Mouse (Mus musculus): Measurements from ENCODE around the gene Adcy9. TPM values are rescaled to one million over a fixed set of nuclear protein-coding genes. Genes with fewer than 3 reads are reported as not detected.

Adcy9 gene
- polyA plus RNA-seq, 1 experiment from 2014 or later: 0.41 TPM

GRCm38 (mm10) chr16:4439302-4440066 is 19.2 kb upstream of the Adcy9 start:
- H3K4me1 ChIP-seq (replicated peaks): no peaks in the 10 kb centered on the region
- 60% methylated on average over 10 of the region's 10 CpGs for WGBS (ENCODE audit: insufficient replicate concordance)
- no peak for ATAC-seq (ENCODE audit: insufficient read depth)
- H3K4me2 ChIP-seq: no peak overlapping the region
- H3K27me3 ChIP-seq: 0 out of 2 replicates have a peak, but pooled peaks cover 5% of the 10 kb centered on the region
- no peak overlapping the region for H3K9ac ChIP-seq
- H3K9me3 ChIP-seq (replicated peaks): no peaks in the 10 kb centered on the region
- no peak overlapping the region for H3K4me3 ChIP-seq (replicated peaks)
- no peaks in the 10 kb centered on the region for H3K36me3 ChIP-seq (replicated peaks)
- H3K27ac ChIP-seq (replicated peaks): no peak overlapping the region

DNA sequence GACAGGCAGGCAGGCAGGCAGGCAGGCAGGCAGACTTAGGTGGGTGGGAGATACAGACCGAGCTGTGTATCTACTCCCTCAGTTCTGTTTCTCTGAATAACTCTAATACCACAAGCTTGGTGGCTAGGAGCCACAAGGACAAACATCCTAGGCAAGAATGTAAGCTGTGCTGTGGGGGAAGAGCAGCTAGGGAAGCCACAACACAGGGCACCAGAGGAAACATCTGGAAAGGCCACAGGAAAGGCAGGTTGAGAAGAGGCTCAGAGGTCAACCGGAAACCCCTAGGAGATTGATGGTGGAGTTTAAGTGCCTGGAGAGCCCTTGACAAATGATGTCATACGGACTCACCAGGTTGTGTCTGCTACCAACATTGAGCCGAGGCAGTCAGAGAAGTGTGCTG is 16.4 kb upstream of the Adcy9 start:
- no peak for ATAC-seq (ENCODE audit: insufficient read depth)
- Histone ChIP-seq H3K27me3 (0 out of 2 replicates have a peak, but pooled peaks cover 5% of the 10 kb centered on the region), H3K27ac (replicated peaks) (no peak overlapping the region), H3K4me3 (replicated peaks) (no peak overlapping the region), H3K36me3 (replicated peaks) (no peaks in the 10 kb centered on the region), H3K4me1 (replicated peaks) (no peaks in the 10 kb centered on the region), H3K9ac (no peak overlapping the region), H3K9me3 (replicated peaks) (no peaks in the 10 kb centered on the region), H3K4me2 (no peak overlapping the region)
- 21% methylated on average over 4 of the region's 4 CpGs for WGBS (ENCODE audit: insufficient replicate concordance)

- Histone ChIP-seq H3K4me2 (no peak overlapping the region), H3K27me3 (0 out of 2 replicates have a peak, but pooled peaks cover 6% of the 10 kb centered on the region), H3K36me3 (replicated peaks) (no peaks in the 10 kb centered on the region), H3K9ac (no peak overlapping the region), H3K4me1 (replicated peaks) (no peaks in the 10 kb centered on the region), H3K27ac (replicated peaks) (no peak overlapping the region), H3K9me3 (replicated peaks) (no peaks in the 10 kb centered on the region), H3K4me3 (replicated peaks) (no peak overlapping the region)
- ATAC-seq (ENCODE audit: insufficient read depth): no peak
- 81% methylated on average over 2 of the region's 2 CpGs for WGBS (ENCODE audit: insufficient replicate concordance)
Observed at GRCm38 (mm10) chr16:4435371-4435770, 15.1 kb upstream of the Adcy9 start.

GRCm38 (mm10) chr16:4431841-4432240 is 11.5 kb upstream of the Adcy9 start:
- WGBS (ENCODE audit: insufficient replicate concordance): 52% methylated on average over 4 of the region's 4 CpGs
- H3K9me3 ChIP-seq (replicated peaks): no peaks in the 10 kb centered on the region

GRCm38 (mm10) chr16:4431013-4431412 is 10.7 kb upstream of the Adcy9 start:
- Histone ChIP-seq H3K4me1 (replicated peaks) (no peaks in the 10 kb centered on the region), H3K27me3 (peaks cover 8% of the 10 kb centered on the region; the same call in 1 of the 2 replicates), H3K4me3 (replicated peaks) (no peak overlapping the region), H3K9me3 (replicated peaks) (no peaks in the 10 kb centered on the region), H3K27ac (replicated peaks) (no peak overlapping the region), H3K4me2 (no peak overlapping the region), H3K36me3 (replicated peaks) (no peaks in the 10 kb centered on the region), H3K9ac (no peak overlapping the region)
- no peak for ATAC-seq (ENCODE audit: insufficient read depth)
- 59% methylated on average over 3 of the region's 3 CpGs for WGBS (ENCODE audit: insufficient replicate concordance)

More at GRCm38 (mm10) chr16:4431841-4432240, 11.5 kb upstream of the Adcy9 start:
- no peaks in the 10 kb centered on the region for H3K4me1 ChIP-seq (replicated peaks)
- no peak overlapping the region for H3K27ac ChIP-seq (replicated peaks)
- H3K4me2 ChIP-seq: no peak overlapping the region
- ATAC-seq (ENCODE audit: insufficient read depth): no peak
- H3K27me3 ChIP-seq: 0 out of 2 replicates have a peak, but pooled peaks cover 3% of the 10 kb centered on the region
- H3K9ac ChIP-seq: no peak overlapping the region
- no peak overlapping the region for H3K4me3 ChIP-seq (replicated peaks)
- no peaks in the 10 kb centered on the region for H3K36me3 ChIP-seq (replicated peaks)

DNA sequence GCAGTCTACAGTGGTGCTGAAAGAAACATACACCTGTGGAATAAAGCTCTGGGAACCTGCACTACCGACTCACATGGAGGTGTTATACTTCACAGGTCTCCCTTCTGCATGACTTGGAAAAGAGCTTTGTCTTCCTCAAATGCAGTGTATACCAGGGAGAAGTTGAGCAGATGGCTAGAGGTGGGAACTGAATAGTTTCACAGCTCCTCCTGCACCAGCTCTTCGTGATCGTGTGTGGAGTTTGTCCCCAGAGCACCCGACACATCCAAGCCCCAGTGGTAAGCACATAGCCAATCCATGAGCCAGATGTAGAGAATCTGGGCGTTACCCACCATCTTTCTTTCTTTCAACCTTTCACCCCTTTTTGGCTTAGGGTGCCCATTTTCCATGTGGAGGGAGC is 9.9 kb upstream of the Adcy9 start:
- no peak overlapping the region for H3K4me2 ChIP-seq
- 61% methylated on average over 5 of the region's 5 CpGs for WGBS (ENCODE audit: insufficient replicate concordance)

DNA sequence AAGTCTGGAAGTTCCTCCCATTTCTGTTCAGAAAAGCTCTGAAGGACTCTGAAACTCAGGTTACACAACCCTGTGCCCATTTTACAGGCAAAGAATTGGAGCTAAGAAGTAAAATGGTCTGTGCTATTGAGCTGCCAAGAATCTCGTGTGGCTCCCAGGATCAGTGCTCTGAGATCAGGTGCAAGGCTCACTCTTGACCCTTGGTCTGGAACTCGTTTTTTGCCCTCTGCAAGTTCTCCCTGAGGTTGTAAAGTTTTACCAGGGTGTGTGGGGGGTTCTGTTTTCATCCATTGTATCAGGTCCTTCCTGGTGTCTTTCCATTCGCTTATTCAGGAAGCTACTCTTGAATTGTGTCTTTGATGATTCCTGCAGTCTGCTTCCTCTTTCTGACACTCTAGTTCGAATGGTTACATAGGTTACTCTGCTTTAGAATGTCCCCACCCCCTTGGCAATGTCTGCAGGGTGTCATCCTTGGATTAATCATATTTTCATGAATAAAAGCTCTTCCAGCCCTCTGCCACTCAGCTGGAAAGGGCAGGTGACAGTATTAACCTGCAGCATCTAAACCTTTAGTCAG is 5.4 kb upstream of the Adcy9 start:
- WGBS (ENCODE audit: insufficient replicate concordance): 14% methylated on average over 4 of the region's 4 CpGs
- no peak overlapping the region for H3K4me2 ChIP-seq

More for the DNA sequence above, 9.9 kb upstream of the Adcy9 start:
- Histone ChIP-seq H3K27ac (replicated peaks) (no peak overlapping the region), H3K36me3 (replicated peaks) (no peaks in the 10 kb centered on the region), H3K27me3 (peaks cover 8% of the 10 kb centered on the region; the same call in 1 of the 2 replicates), H3K9me3 (replicated peaks) (no peaks in the 10 kb centered on the region), H3K4me3 (replicated peaks) (no peak overlapping the region), H3K9ac (no peak overlapping the region), H3K4me1 (replicated peaks) (no peaks in the 10 kb centered on the region)
- ATAC-seq (ENCODE audit: insufficient read depth): no peak

DNA sequence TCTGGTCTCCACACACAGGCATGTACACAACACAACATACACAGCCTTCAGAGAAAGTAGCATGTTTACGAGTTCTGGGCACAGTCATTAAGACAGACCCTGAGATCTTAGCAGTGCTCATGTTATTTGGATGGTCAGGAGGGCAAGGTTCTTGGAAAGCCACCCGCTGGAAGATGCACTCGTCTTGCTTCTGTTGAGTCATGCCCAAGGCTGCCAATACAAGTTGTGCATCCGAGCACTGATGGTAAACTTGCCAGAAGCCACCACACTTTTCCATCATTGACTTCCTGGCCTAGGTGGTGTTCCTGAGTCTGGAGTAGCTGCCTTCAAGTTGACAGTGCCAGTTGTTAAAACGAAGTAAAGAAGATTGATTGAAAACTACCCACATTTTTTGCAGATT is 3.3 kb upstream of the Adcy9 start:
- 61% methylated on average over 5 of the region's 5 CpGs for WGBS (ENCODE audit: insufficient replicate concordance)
- Histone ChIP-seq H3K27me3 (peaks cover 19% of the 10 kb centered on the region), H3K4me1 (replicated peaks) (peaks cover 24% of the 10 kb centered on the region), H3K27ac (replicated peaks) (no peak overlapping the region), H3K4me2 (no peak overlapping the region), H3K36me3 (replicated peaks) (no peaks in the 10 kb centered on the region), H3K9me3 (replicated peaks) (no peaks in the 10 kb centered on the region), H3K9ac (no peak overlapping the region), H3K4me3 (replicated peaks) (no peak overlapping the region)
- ATAC-seq (ENCODE audit: insufficient read depth): no peak

More for the DNA sequence above, 5.4 kb upstream of the Adcy9 start:
- Histone ChIP-seq H3K27ac (replicated peaks) (no peak overlapping the region), H3K4me1 (replicated peaks) (peaks cover 4% of the 10 kb centered on the region), H3K27me3 (peaks cover 8% of the 10 kb centered on the region; the same call in 1 of the 2 replicates), H3K9ac (no peak overlapping the region), H3K4me3 (replicated peaks) (no peak overlapping the region), H3K9me3 (replicated peaks) (no peaks in the 10 kb centered on the region), H3K36me3 (replicated peaks) (no peaks in the 10 kb centered on the region)
- ATAC-seq (ENCODE audit: insufficient read depth): no peak

DNA sequence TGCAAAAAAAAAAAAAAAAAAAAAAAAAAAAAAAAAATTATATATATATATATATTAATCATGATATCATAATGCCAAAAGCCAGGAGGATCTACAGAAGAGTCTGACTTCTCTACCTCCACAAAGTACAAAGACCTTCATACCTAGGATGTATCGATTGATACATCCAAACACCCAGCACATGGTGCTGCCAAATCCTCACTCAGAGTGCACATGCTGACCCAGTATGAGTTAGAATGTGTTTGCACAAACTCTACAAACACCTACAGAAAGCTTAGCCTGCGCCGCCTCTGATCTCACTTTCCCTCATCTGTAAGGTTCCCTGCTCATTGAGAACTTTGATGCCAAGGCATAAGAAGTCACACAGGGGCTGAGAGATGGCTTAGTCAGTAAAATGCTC is 2.7 kb upstream of the Adcy9 start:
- Histone ChIP-seq H3K9me3 (replicated peaks) (no peaks in the 10 kb centered on the region), H3K4me2 (no peak overlapping the region), H3K9ac (no peak overlapping the region), H3K4me3 (replicated peaks) (no peak overlapping the region), H3K27me3 (peaks cover 25% of the 10 kb centered on the region), H3K27ac (replicated peaks) (no peak overlapping the region), H3K4me1 (replicated peaks) (peaks cover 29% of the 10 kb centered on the region), H3K36me3 (replicated peaks) (no peaks in the 10 kb centered on the region)
- no peak for ATAC-seq (ENCODE audit: insufficient read depth)
- WGBS (ENCODE audit: insufficient replicate concordance): 70% methylated on average over 3 of the region's 3 CpGs

GRCm38 (mm10) chr16:4419546-4420297 is 576 bp downstream of the Adcy9 start:
- H3K4me2 ChIP-seq: peak overlapping the region; percentile 98
- H3K27me3 ChIP-seq: peaks cover 22% of the 10 kb centered on the region
- under 1% methylated on average over 85 of the region's 85 CpGs for WGBS (ENCODE audit: insufficient replicate concordance)
- H3K36me3 ChIP-seq (replicated peaks): no peaks in the 10 kb centered on the region
- peak; percentile 67 for ATAC-seq (ENCODE audit: insufficient read depth)
- peak overlapping the region; percentile 69 for H3K27ac ChIP-seq (replicated peaks)
- peak overlapping the region; percentile 77 for H3K4me3 ChIP-seq (replicated peaks)
- H3K9ac ChIP-seq: peak overlapping the region; percentile 63
- no peaks in the 10 kb centered on the region for H3K9me3 ChIP-seq (replicated peaks)
- H3K4me1 ChIP-seq (replicated peaks): peaks cover 54% of the 10 kb centered on the region

Data from liver, embryonic 15.5 days (tissue).